Mouse (Mus musculus) spleen, adult 18-20 months (tissue): ENCODE results near the gene Vps16.
A peak's percentile ranks its signal among the peaks of the same experiment; 100 is the strongest.

ENCODE experiments used
- DNase-seq, 2 experiments: peaks; one replicate each; pipeline ENCODE4 v3.0.0; 2022; ENCODE audit warnings: mixed read lengths in 2 of 2

The Vps16 gene

DNA sequence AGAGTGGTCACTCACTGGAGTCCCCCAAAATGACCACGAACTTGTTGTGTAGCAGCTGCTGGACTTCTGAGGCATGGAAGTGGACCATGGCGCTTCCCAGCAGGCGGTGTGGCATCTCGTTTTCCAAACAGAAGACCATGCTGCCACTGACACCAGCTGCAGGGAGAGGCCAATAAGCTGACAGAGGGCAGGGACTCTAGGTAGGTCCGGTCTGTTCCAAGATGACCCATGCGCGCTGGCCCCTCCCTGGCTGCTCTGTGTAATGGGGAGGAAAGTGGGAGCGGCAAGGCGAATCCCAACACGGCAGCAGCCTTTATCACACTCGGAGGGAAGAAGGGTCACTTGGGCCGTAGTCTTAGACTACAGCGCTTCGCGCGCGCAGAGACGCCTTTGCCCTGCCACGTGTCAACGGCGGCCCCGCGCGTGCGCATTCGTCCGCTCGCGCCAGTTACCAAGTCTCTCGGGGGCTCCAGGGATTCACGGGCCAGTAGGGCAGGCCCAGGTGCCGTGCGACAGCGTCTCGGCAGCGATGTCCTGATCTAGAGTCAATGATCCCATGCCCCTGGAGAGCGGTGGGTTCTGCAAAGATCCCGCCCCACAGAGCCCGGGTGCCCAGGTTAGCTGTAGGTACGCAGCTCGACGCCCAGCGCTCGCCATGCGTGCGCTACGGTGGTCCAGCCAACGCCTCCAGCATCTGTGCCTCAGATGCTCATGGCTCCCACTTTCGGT, 578 bp upstream of the Vps16 start:
- peak; percentile 65 to 79 for DNase-seq

- no peak for DNase-seq
Measured at GRCm38 (mm10) chr2:130425112-130425511, 973 bp downstream of the Vps16 start.

DNA sequence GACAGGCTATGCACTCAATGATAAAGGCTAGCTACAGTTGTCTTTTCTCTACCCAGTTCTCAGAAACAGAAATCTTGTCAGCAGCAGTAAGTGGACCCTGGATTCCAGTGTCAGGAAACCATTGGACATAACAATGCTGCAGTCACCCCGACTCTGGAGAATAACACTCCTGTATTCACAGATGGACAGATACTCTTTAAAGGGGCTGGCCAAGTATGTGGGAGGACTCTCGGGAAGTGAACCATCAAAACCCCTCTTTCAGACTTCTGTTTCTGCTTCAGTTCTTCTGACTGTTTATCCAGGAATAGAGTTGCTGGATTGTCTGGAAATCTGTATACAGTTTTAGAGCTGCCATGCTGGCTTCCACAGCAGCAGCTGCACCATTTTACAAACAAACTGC, 5.7 kb downstream of the Vps16 start:
- DNase-seq = no peak

DNA sequence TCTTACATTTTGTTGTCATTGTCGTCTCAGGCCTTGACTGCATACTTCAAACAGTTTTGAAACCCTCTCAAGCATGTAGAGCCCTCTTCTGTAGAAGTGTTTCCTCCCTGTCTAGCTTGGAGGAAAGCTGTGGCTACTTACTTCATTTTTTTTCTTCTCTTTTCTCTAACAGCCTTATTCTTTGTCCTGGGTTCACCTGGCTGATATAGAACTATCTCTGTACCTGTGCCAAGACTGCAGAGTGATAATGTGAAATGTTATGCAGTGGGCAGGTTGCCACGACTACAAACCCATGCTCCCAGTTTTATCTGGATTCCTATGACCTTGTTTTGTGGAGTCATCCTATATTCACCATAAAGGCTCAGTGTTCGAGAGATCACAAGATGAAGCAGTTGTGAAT, 6.3 kb downstream of the Vps16 start:
- no peak for DNase-seq

DNA sequence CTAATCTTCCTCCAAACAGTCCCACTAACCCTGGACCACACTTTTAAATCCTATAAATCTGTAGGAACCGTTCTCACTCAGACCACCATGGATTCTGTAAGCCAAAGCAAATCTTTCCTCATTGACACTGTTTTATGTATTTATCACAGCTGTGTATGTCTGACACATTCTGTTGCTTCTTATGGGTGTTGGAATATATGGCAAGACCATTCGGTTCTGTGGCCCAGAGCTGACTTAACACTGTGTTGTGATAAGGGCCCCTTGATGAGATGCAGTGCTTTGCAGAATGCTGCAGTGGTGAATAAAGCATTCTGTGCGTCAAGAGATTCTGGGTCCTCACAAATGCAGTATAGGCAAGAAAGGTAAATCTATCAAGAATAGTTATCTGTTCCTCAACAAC, 8.0 kb downstream of the Vps16 start:
- no peak for DNase-seq

- peak in 1 of 2 experiments; percentile 37 for DNase-seq
Measured at GRCm38 (mm10) chr2:130433152-130433551, 9.0 kb downstream of the Vps16 start.

DNA sequence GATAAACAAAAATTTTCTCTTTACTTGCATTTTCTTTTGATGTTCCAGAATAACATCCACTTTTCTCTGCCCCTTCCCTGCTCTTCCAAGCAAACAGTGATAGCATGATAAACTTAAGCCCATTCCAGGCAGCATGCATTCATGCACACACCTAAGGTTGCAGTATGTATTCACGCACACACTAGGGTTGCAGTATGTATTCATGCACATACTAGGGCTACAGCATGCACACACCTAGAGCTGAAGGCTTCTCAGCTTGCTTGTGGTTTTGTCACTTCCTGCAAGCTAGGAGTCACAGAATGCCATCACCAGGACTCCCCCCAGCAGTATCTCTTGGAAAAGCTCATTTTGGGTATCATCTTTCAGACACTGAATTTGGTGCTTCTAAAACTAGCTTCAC, 12.6 kb downstream of the Vps16 start:
- no peak for DNase-seq

GRCm38 (mm10) chr2:130438861-130439260, 14.7 kb downstream of the Vps16 start:
- no peak for DNase-seq

- no peak for DNase-seq
Measured at GRCm38 (mm10) chr2:130439840-130440480, 15.8 kb downstream of the Vps16 start.

- no peak for DNase-seq
Measured at GRCm38 (mm10) chr2:130442162-130442561, 18.0 kb downstream of the Vps16 start.

GRCm38 (mm10) chr2:130448449-130448848, 24.3 kb downstream of the Vps16 start:
- no peak for DNase-seq

- no peak for DNase-seq
Measured at GRCm38 (mm10) chr2:130449021-130449793, 25.1 kb downstream of the Vps16 start.

- peak; percentile 79 to 91 for DNase-seq
Measured at GRCm38 (mm10) chr2:130449794-130450433, 25.8 kb downstream of the Vps16 start, which contains the start of gene Ptpra. Gene Ptpra (plus strand): TSS chr2:130450278.

DNA sequence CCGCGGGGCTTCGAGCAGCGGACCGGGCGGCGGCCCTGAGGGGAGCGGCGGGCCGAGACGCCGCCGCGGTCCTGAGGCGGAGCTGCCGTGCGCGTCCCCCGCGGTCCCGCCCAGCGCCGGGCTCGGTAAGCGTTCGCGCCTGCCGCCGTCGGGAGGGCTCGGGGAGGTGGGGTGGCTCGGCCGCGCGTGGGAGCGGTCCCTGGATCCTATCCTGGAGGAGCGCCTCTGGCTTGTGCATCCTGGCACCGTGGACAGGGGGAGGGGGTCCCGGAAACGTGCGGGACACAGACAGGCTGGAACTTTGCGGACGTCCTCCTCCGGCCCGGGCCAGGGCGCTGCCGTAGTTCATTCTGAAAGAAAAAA, 26.3 kb downstream of the Vps16 start:
- peak in 1 of 2 experiments; percentile 62 for DNase-seq

- no peak for DNase-seq
Measured at GRCm38 (mm10) chr2:130451086-130451726, 27.1 kb downstream of the Vps16 start.

GRCm38 (mm10) chr2:130451727-130452090, 27.6 kb downstream of the Vps16 start:
- no peak for DNase-seq

- no peak for DNase-seq
Measured at GRCm38 (mm10) chr2:130452266-130452665, 28.1 kb downstream of the Vps16 start.

GRCm38 (mm10) chr2:130453421-130453820, 29.3 kb downstream of the Vps16 start:
- DNase-seq = no peak

GRCm38 (mm10) chr2:130454748-130455370, 30.7 kb downstream of the Vps16 start:
- DNase-seq = no peak

GRCm38 (mm10) chr2:130457871-130458270, 33.7 kb downstream of the Vps16 start:
- DNase-seq = no peak

DNA sequence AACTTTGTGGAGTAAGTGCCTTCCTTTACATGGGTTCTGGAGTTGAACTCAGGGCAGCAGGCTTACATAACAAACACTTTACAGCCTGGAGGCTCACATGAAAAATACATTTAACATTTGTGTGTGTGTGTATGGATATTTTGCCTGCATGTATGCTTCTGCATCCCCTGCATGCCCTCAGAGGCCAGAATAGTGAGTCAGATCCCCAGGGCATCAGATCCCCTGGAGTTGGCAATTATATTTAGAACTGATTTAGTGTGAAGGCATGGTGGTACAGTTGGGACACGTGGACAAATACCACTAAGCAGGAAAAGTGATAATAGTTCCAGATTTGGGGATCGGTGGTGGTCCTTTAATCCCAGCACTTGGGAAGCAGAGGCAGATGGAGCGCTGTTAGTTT, 35.4 kb downstream of the Vps16 start:
- DNase-seq = no peak
